Comparison of ENCODE assay signal across 10 mouse cellular contexts in genomic region chr11:89000527-89000819, GRCm38 (mm10). TPM values are rescaled to one million over a fixed set of nuclear protein-coding genes. Genes with fewer than 3 reads are reported as not detected.
A peak's percentile ranks its signal among the peaks of the same experiment; 100 is the strongest.
DNase-seq lines count a peak whose midpoint lies in the region; ATAC-seq and TF ChIP-seq lines count a peak whose summit lies in the region.
"Had no signal": no experiment of that assay in that cellular context is flagged by ENCODE, and none has a peak within 500 bp of the region (broad histone marks: within the 10 kb centered on the region; RNA-seq: fewer than 3 reads in every experiment).

No protein-coding gene starts in this region.

- H3K27ac ChIP-seq in heart, embryonic 10.5 days: peak overlapping the region; percentile 91
- no peak overlapping the region for H3K27ac ChIP-seq in midbrain, postnatal 0 days (ENCODE audit: low read depth, low read length)
- no peak overlapping the region for H3K27ac ChIP-seq in midbrain, embryonic 14.5 days (replicated peaks; ENCODE audit: low read depth, low read length)
- peak overlapping the region; percentile 76; the same call in 1 of the 2 replicates for H3K27ac ChIP-seq in intestine, embryonic 15.5 days
- peak overlapping the region; percentile 64; the same call in 1 of the 2 replicates for H3K27ac ChIP-seq in stomach, embryonic 15.5 days

- H3K27me3 ChIP-seq in heart, embryonic 10.5 days (ENCODE audit: insufficient read depth, poor library complexity, severe bottlenecking): no peaks in the 10 kb centered on the region; the same call in 1 of the 2 replicates
- H3K27me3 ChIP-seq in midbrain, postnatal 0 days (ENCODE audit: insufficient read depth, low read length): peaks cover 18% of the 10 kb centered on the region
- peaks cover 14% of the 10 kb centered on the region for H3K27me3 ChIP-seq in midbrain, embryonic 14.5 days (ENCODE audit: control insufficient read depth, insufficient read depth, low read length)
- H3K27me3 ChIP-seq in intestine, embryonic 15.5 days (replicated peaks): no peaks in the 10 kb centered on the region
- H3K27me3 ChIP-seq in stomach, embryonic 15.5 days (replicated peaks): no peaks in the 10 kb centered on the region

- intact Hi-C loops in heart, postnatal 14 days (cut with DNase I): loop anchor here (2.0 kb wide), 1 partner anchor 60 kb away; no protein-coding TSS in a partner anchor

- H3K4me3 ChIP-seq in heart, embryonic 10.5 days: peak overlapping the region; percentile 81
- H3K4me3 ChIP-seq in midbrain, postnatal 0 days (ENCODE audit: low read depth, low read length): peak overlapping the region; percentile 35; the same call in 1 of the 2 replicates
- no peak overlapping the region for H3K4me3 ChIP-seq in midbrain, embryonic 14.5 days (replicated peaks; ENCODE audit: low read depth, low read length)
- peak overlapping the region; percentile 66 for H3K4me3 ChIP-seq in intestine, embryonic 15.5 days (replicated peaks)
- peak overlapping the region; percentile 58 for H3K4me3 ChIP-seq in stomach, embryonic 15.5 days (replicated peaks)

- H3K4me1 ChIP-seq in heart, embryonic 10.5 days: peaks cover 35% of the 10 kb centered on the region
- no peaks in the 10 kb centered on the region for H3K4me1 ChIP-seq in midbrain, postnatal 0 days (ENCODE audit: insufficient read depth, low read length)
- H3K4me1 ChIP-seq in midbrain, embryonic 14.5 days (ENCODE audit: control insufficient read depth, insufficient read depth, low read length): no peaks in the 10 kb centered on the region
- peaks cover 22% of the 10 kb centered on the region for H3K4me1 ChIP-seq in intestine, embryonic 15.5 days (replicated peaks)
- H3K4me1 ChIP-seq in stomach, embryonic 15.5 days: peaks cover 14% of the 10 kb centered on the region

- DNase-seq in heart, embryonic 10.5 days (ENCODE audit: low spot score): no peak
- DNase-seq in heart, postnatal 14 days: no peak
- no peak for DNase-seq in midbrain, postnatal 0 days (ENCODE audit: low spot score)
- DNase-seq in midbrain, embryonic 14.5 days: no peak
- no peak for DNase-seq in cerebellum, adult 11-12 months
- DNase-seq in layer of hippocampus, postnatal 14 days (ENCODE audit: low spot score in 2 of 2): no peak
- DNase-seq: embryo, embryonic 11 days; thymus, postnatal 4 days had no signal

- no peak overlapping the region for H3K9ac ChIP-seq in midbrain, postnatal 0 days (replicated peaks; ENCODE audit: low read length, poor library complexity, severe bottlenecking)
- no peak overlapping the region for H3K9ac ChIP-seq in midbrain, embryonic 14.5 days (replicated peaks; ENCODE audit: low read length)
- H3K9ac ChIP-seq in intestine, embryonic 15.5 days: peak overlapping the region; percentile 78
- peak overlapping the region; percentile 47; the same call in 1 of the 2 replicates for H3K9ac ChIP-seq in stomach, embryonic 15.5 days

- H3K36me3 ChIP-seq in heart, embryonic 10.5 days: no peaks in the 10 kb centered on the region
- no peaks in the 10 kb centered on the region for H3K36me3 ChIP-seq in midbrain, postnatal 0 days (ENCODE audit: insufficient read depth, low read length)
- H3K36me3 ChIP-seq in midbrain, embryonic 14.5 days (ENCODE audit: control insufficient read depth, insufficient read depth, low read length): no peaks in the 10 kb centered on the region
- H3K36me3 ChIP-seq in intestine, embryonic 15.5 days: no peaks in the 10 kb centered on the region
- no peaks in the 10 kb centered on the region for H3K36me3 ChIP-seq in stomach, embryonic 15.5 days

- H3K9me3 ChIP-seq in heart, embryonic 10.5 days: no peaks in the 10 kb centered on the region
- H3K9me3 ChIP-seq in midbrain, postnatal 0 days (ENCODE audit: low read length): no peaks in the 10 kb centered on the region
- no peaks in the 10 kb centered on the region for H3K9me3 ChIP-seq in midbrain, embryonic 14.5 days (ENCODE audit: control insufficient read depth, low read length)
- H3K9me3 ChIP-seq in intestine, embryonic 15.5 days: no peaks in the 10 kb centered on the region
- no peaks in the 10 kb centered on the region for H3K9me3 ChIP-seq in stomach, embryonic 15.5 days

- no peak for TF ChIP-seq CTCF in midbrain, postnatal 0 days (IDR thresholded peaks at IDR 0.05)

- no peak for ATAC-seq in midbrain, postnatal 0 days (ENCODE audit: low FRiP score)
- no peak for ATAC-seq in midbrain, embryonic 14.5 days (ENCODE audit: low FRiP score, low TSS enrichment)
- no peak for ATAC-seq in intestine, embryonic 15.5 days
- no peak for ATAC-seq in stomach, embryonic 15.5 days (ENCODE audit: insufficient read depth, low FRiP score, low read depth)

- peak overlapping the region; percentile 44 for H3K4me2 ChIP-seq in midbrain, postnatal 0 days (ENCODE audit: low read depth, low read length, poor library complexity, severe bottlenecking)
- H3K4me2 ChIP-seq in midbrain, embryonic 14.5 days (ENCODE audit: low read length): no peak overlapping the region
- H3K4me2 ChIP-seq in intestine, embryonic 15.5 days (replicated peaks): peak overlapping the region; percentile 76
- H3K4me2 ChIP-seq in stomach, embryonic 15.5 days: peak overlapping the region; percentile 81

RNA-seq across cellular contexts. Expression of gene Trim25, which starts 1.3 kb away (rescaled TPM):
- 12.7 and 13.9 TPM in 2 replicates for polyA plus RNA-seq in heart, embryonic 10.5 days (2016; fragmentation: Nextera tagmentation; extraction: Ambion mirVana)
- 10 to 100 TPM; 28.3 to 28.5 TPM for total RNA-seq in heart, postnatal 14 days (2021)
- total RNA-seq in midbrain, postnatal 0 days (2014; rRNA removed): 2.0 and 2.9 TPM in 2 replicates
- 4.3 and 4.5 TPM in 2 replicates for polyA plus RNA-seq in midbrain, postnatal 0 days (2015; fragmentation: Nextera tagmentation; extraction: Ambion mirVana)
- polyA plus RNA-seq in midbrain, embryonic 14.5 days (2014; fragmentation: Nextera tagmentation; extraction: Ambion mirVana): 2.0 and 3.9 TPM in 2 replicates
- 27.8 and 29.0 TPM in 2 replicates for polyA plus RNA-seq in intestine, embryonic 15.5 days (2015; fragmentation: Nextera tagmentation; extraction: Ambion mirVana)
- polyA plus RNA-seq in stomach, embryonic 15.5 days (2015; fragmentation: Nextera tagmentation; extraction: Ambion mirVana): 28.4 and 29.6 TPM in 2 replicates
- total RNA-seq in layer of hippocampus, postnatal 14 days (2021): 1 to 10 TPM; 4.0 to 5.2 TPM

RNA-seq across cellular contexts. Expression of gene Coil, which starts 30.4 kb away (rescaled TPM):
- 15.4 and 19.2 TPM in 2 replicates for polyA plus RNA-seq in heart, embryonic 10.5 days (2016; fragmentation: Nextera tagmentation; extraction: Ambion mirVana)
- 1 to 10 TPM; 4.1 to 5.6 TPM for total RNA-seq in heart, postnatal 14 days (2021)
- 35.1 and 44.2 TPM in 2 replicates for total RNA-seq in midbrain, postnatal 0 days (2014; rRNA removed)
- 26.9 and 28.8 TPM in 2 replicates for polyA plus RNA-seq in midbrain, postnatal 0 days (2015; fragmentation: Nextera tagmentation; extraction: Ambion mirVana)
- polyA plus RNA-seq in midbrain, embryonic 14.5 days (2014; fragmentation: Nextera tagmentation; extraction: Ambion mirVana): 19.2 and 21.8 TPM in 2 replicates
- polyA plus RNA-seq in intestine, embryonic 15.5 days (2015; fragmentation: Nextera tagmentation; extraction: Ambion mirVana): 12.4 and 13.9 TPM in 2 replicates
- 14.4 and 15.7 TPM in 2 replicates for polyA plus RNA-seq in stomach, embryonic 15.5 days (2015; fragmentation: Nextera tagmentation; extraction: Ambion mirVana)
- total RNA-seq in layer of hippocampus, postnatal 14 days (2021): 10 to 100 TPM; 16.3 to 19.5 TPM

RNA-seq across cellular contexts. Expression of gene Elobl, which starts 33.7 kb away (rescaled TPM):
- polyA plus RNA-seq in heart, embryonic 10.5 days (2016; fragmentation: Nextera tagmentation; extraction: Ambion mirVana): not detected in 2 replicates
- total RNA-seq in heart, postnatal 14 days (2021): not detected
- total RNA-seq in midbrain, postnatal 0 days (2014; rRNA removed): 0.44 TPM in 1 of 2 replicates, not detected in the other
- polyA plus RNA-seq in midbrain, postnatal 0 days (2015; fragmentation: Nextera tagmentation; extraction: Ambion mirVana): not detected in 2 replicates
- polyA plus RNA-seq in midbrain, embryonic 14.5 days (2014; fragmentation: Nextera tagmentation; extraction: Ambion mirVana): not detected in 2 replicates
- polyA plus RNA-seq in intestine, embryonic 15.5 days (2015; fragmentation: Nextera tagmentation; extraction: Ambion mirVana): not detected in 2 replicates
- not detected in 2 replicates for polyA plus RNA-seq in stomach, embryonic 15.5 days (2015; fragmentation: Nextera tagmentation; extraction: Ambion mirVana)
- total RNA-seq in layer of hippocampus, postnatal 14 days (2021): not detected

RNA-seq across cellular contexts. Expression of gene Scpep1, which starts 45.2 kb away (rescaled TPM):
- polyA plus RNA-seq in heart, embryonic 10.5 days (2016; fragmentation: Nextera tagmentation; extraction: Ambion mirVana): 56.2 and 61.9 TPM in 2 replicates
- 10 to 100 TPM; 22.1 to 25.2 TPM for total RNA-seq in heart, postnatal 14 days (2021)
- 32.4 and 37.1 TPM in 2 replicates for total RNA-seq in midbrain, postnatal 0 days (2014; rRNA removed)
- polyA plus RNA-seq in midbrain, postnatal 0 days (2015; fragmentation: Nextera tagmentation; extraction: Ambion mirVana): 27.2 and 29.2 TPM in 2 replicates
- 19.9 and 26.8 TPM in 2 replicates for polyA plus RNA-seq in midbrain, embryonic 14.5 days (2014; fragmentation: Nextera tagmentation; extraction: Ambion mirVana)
- polyA plus RNA-seq in intestine, embryonic 15.5 days (2015; fragmentation: Nextera tagmentation; extraction: Ambion mirVana): 131 and 142 TPM in 2 replicates
- 74.5 and 85.0 TPM in 2 replicates for polyA plus RNA-seq in stomach, embryonic 15.5 days (2015; fragmentation: Nextera tagmentation; extraction: Ambion mirVana)
- total RNA-seq in layer of hippocampus, postnatal 14 days (2021): 10 to 100 TPM; 17.0 to 17.4 TPM

Comparison
In these comparisons a context has a peak if more than half of its experiments do, and no peak if none do; other contexts are left out.
1. H3K27ac ChIP-seq: peak in heart, embryonic 10.5 days (single experiment), intestine, embryonic 15.5 days (single experiment) and stomach, embryonic 15.5 days (single experiment); none in midbrain, postnatal 0 days (single experiment) and midbrain, embryonic 14.5 days (single experiment).
2. H3K9ac ChIP-seq: peak in intestine, embryonic 15.5 days (single experiment) and stomach, embryonic 15.5 days (single experiment); none in midbrain, postnatal 0 days (single experiment) and midbrain, embryonic 14.5 days (single experiment).